Mouse (Mus musculus) neural tube, embryonic 13.5 days (tissue): ENCODE results near the gene Gm2696. TPM values are rescaled to one million over a fixed set of nuclear protein-coding genes. Genes with fewer than 3 reads are reported as not detected.

ENCODE experiments used
- ATAC-seq: fragments of 200-750 bp; cut with Nextera tagmentation; 2 replicates; pipeline ENCODE4 v1.8.0; 2017; ENCODE audit warnings: low read depth, mild to moderate bottlenecking, moderate TSS enrichment, moderate library complexity
- H3K27ac ChIP-seq: fragments of 300-500 bp; sonication (generic); replicated peaks from 2 replicates; pipeline ENCODE4 v1.5.1; 2015; ENCODE audit warnings: moderate library complexity, mild to moderate bottlenecking, inconsistent platforms
- H3K27me3 ChIP-seq: fragments of 300-500 bp; sonication (generic); 2 replicates; pipeline ENCODE4 v1.6.1; 2015; ENCODE audit warnings: mild to moderate bottlenecking, inconsistent platforms
- H3K36me3 ChIP-seq: fragments of 300-500 bp; sonication (generic); 2 replicates; pipeline ENCODE4 v1.6.1; 2015; ENCODE audit warnings: mild to moderate bottlenecking, inconsistent platforms
- H3K4me1 ChIP-seq: fragments of 300-500 bp; sonication (generic); replicated peaks from 2 replicates; pipeline ENCODE4 v1.6.1; 2015; ENCODE audit warnings: inconsistent platforms
- H3K4me2 ChIP-seq: fragments of 300-500 bp; sonication (generic); 2 replicates; pipeline ENCODE4 v1.6.1; 2015; ENCODE audit warnings: inconsistent platforms, mild to moderate bottlenecking, moderate library complexity
- H3K4me3 ChIP-seq: fragments of 300-500 bp; sonication (generic); 2 replicates; pipeline ENCODE4 v1.5.1; 2015; ENCODE audit warnings: mild to moderate bottlenecking, inconsistent platforms
- H3K9ac ChIP-seq: fragments of 300-500 bp; sonication (generic); 2 replicates; pipeline ENCODE4 v1.6.1; 2015; ENCODE audit warnings: moderate library complexity, mild to moderate bottlenecking, inconsistent platforms
- H3K9me3 ChIP-seq: fragments of 300-500 bp; sonication (generic); 2 replicates; pipeline ENCODE4 v1.6.1; 2016; ENCODE audit warnings: inconsistent platforms
- WGBS: fragments of 180-500 bp; shearing (Covaris S2); methylation state at CpG from one replicate; pipeline ENCODE4 v1.1.7; 2015; 5-methylcytosine and 5-hydroxymethylcytosine counted together
- polyA plus RNA-seq: library from polyadenylated mRNA; unstranded; fragments of >200 nt; fragmentation: Nextera tagmentation; extraction: Ambion mirVana; gene quantifications from 2 replicates; pipeline ENCODE4 v1.2.1, GENCODE M21; 2015

Gm2696 gene
- polyA plus RNA-seq, 1 experiment from 2014 or later: not detected

- H3K27me3 ChIP-seq: no peaks in the 10 kb centered on the region
- H3K4me2 ChIP-seq: no peak within 1 kb of the TSS
- peak within 1 kb of the TSS; percentile 49; the same call in 1 of the 2 replicates for H3K27ac ChIP-seq
- ATAC-seq: no peak
- no peaks in the 10 kb centered on the region for H3K36me3 ChIP-seq
- WGBS: 28% methylated on average over 8 of the region's 8 CpGs
- no peak within 1 kb of the TSS for H3K9ac ChIP-seq
- H3K9me3 ChIP-seq: no peaks in the 10 kb centered on the region
- H3K4me3 ChIP-seq: no peak within 1 kb of the TSS
- peaks cover 8% of the 10 kb centered on the region; the same call in 1 of the 2 replicates for H3K4me1 ChIP-seq
Measured at GRCm38 (mm10) chr10:77798921-77799508, 15.5 kb upstream of the Gm2696 start, which contains the start of gene Gm19668. TSS of gene Gm19668 (minus strand) at chr10:77799133.

DNA sequence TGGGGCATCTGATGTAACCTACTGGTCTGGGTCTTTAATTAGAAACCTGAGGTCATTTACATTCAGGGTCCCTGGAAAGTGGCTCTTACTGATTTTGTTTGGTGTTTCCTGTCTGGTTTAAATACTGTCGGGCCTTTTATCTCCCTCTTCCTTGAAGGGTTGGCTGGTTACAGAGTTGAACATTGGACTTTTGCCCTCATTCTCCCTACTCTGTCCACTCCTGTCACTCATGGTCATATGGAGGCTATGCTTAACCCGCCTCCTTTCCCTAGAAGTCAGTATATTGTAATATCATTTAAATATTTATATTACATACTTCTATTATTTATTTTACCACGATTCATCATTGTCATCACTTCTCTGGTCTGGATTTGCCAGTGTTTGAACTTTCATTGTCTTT is 10.4 kb upstream of the Gm2696 start:
- WGBS: 87% methylated on average over 3 of the region's 3 CpGs
- ATAC-seq: no peak
- Histone ChIP-seq H3K36me3 (no peaks in the 10 kb centered on the region), H3K9ac (no peak overlapping the region), H3K27me3 (no peaks in the 10 kb centered on the region), H3K27ac (no peak overlapping the region), H3K4me2 (no peak overlapping the region), H3K4me3 (no peak overlapping the region), H3K9me3 (no peaks in the 10 kb centered on the region), H3K4me1 (0 out of 2 replicates have a peak, but pooled peaks cover under 1% of the 10 kb centered on the region)

GRCm38 (mm10) chr10:77811743-77812142 is 2.7 kb upstream of the Gm2696 start, which contains the start of gene Gm9507:
TSS of gene Gm9507 (minus strand) at chr10:77811843.
- H3K27ac ChIP-seq: no peak within 1 kb of the TSS
- H3K4me1 ChIP-seq: no peaks in the 10 kb centered on the region
- H3K36me3 ChIP-seq: no peaks in the 10 kb centered on the region
- no peaks in the 10 kb centered on the region for H3K9me3 ChIP-seq
- ATAC-seq: no peak
- no peaks in the 10 kb centered on the region for H3K27me3 ChIP-seq
- no peak within 1 kb of the TSS for H3K4me2 ChIP-seq
- H3K9ac ChIP-seq: no peak within 1 kb of the TSS
- 71% methylated on average over 5 of the region's 5 CpGs for WGBS
- H3K4me3 ChIP-seq: no peak within 1 kb of the TSS

DNA sequence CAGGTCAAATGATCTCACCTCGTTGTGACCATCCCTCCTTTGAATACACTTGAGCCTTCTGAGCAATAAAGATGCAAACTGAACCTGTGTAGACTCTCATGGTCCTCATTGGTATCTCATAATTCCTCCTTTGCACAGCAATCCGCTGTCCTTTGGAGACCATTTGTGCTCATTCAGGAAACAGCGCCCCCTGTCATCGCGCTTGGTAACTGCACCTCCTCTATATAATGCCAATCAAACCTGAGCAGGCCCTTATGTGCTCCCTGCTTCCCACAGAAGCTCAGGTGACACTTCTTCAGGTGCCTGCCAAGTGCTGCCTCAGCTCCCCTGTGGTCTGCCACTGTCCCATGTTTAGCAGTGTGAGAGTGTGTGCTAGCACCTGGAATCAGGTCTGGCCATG is 1.0 kb downstream of the Gm2696 start:
- Histone ChIP-seq H3K27me3 (no peaks in the 10 kb centered on the region), H3K36me3 (no peaks in the 10 kb centered on the region), H3K9me3 (no peaks in the 10 kb centered on the region), H3K4me3 (no peak overlapping the region), H3K4me1 (no peaks in the 10 kb centered on the region), H3K27ac (no peak overlapping the region), H3K9ac (no peak overlapping the region), H3K4me2 (no peak overlapping the region)
- ATAC-seq: no peak
- WGBS: 36% methylated on average over 5 of the region's 5 CpGs

DNA sequence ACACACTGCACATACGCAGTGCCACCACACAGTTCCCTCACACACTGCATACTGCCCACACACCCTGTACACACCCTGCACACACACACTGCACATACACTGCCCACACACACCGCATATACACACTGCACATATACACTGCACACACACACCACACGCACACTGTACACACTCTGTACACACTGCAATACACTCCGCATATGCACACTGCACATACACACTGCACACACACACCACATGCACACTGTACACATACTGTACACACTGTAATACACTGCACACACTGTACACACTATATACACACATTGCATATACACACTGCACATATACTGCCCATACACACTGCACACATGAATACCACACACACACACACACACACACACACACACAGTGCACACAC is 4.0 kb downstream of the Gm2696 start:
- no peak overlapping the region for H3K27ac ChIP-seq
- 97% methylated on average over 4 of the region's 4 CpGs for WGBS
- no peaks in the 10 kb centered on the region for H3K4me1 ChIP-seq
- no peaks in the 10 kb centered on the region for H3K36me3 ChIP-seq
- no peak overlapping the region for H3K4me3 ChIP-seq
- no peak for ATAC-seq
- no peak overlapping the region for H3K4me2 ChIP-seq
- no peaks in the 10 kb centered on the region for H3K27me3 ChIP-seq
- H3K9me3 ChIP-seq: no peaks in the 10 kb centered on the region
- H3K9ac ChIP-seq: no peak overlapping the region

DNA sequence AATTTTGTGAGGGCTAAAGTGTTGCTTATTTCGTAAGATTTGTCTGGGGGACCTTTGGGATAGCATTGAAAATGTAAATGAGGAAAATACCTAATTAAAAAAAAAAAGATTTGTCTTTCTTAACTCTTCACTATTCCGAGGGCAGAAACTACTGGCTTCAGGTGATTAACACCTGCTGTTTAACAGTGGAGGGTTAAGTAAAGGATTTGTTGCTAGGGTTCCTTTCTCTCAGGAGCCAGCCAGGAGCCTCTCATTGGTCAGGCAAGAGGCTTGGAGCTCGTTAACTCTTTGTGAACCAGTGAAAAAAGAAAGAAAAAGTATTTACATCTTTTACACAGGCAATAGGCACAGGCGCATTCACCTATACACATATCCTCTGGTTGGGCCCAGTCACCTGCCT is 4.7 kb downstream of the Gm2696 start:
- Histone ChIP-seq H3K27ac (no peak overlapping the region), H3K9me3 (peaks cover 5% of the 10 kb centered on the region; the same call in 1 of the 2 replicates), H3K9ac (no peak overlapping the region), H3K4me3 (no peak overlapping the region), H3K27me3 (no peaks in the 10 kb centered on the region), H3K36me3 (no peaks in the 10 kb centered on the region), H3K4me1 (no peaks in the 10 kb centered on the region), H3K4me2 (no peak overlapping the region)
- 46% methylated on average over 4 of the region's 4 CpGs for WGBS
- ATAC-seq: no peak

DNA sequence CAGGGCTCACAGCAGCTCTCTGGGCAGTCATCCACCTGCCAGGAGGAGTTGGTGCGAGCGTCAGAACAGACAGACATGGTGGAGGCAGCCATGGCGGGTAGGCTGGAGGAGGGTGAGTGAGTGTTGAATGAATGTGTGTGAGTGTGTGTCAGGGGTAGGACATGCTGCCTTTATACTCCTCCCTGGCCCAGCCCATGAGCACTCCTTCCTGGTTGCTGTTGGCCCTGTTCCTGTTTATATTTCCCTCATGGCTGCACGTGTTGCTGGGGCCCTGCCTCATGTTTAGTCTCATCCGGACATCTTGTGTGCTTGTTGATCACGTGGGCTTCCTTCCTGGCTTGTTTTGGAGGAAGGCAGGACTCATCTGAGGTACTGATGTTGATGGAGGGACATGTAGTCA is 12.5 kb downstream of the Gm2696 start, which contains the start of gene Krtap10-4:
Krtap10-4 (minus strand) TSS at position 145 of the 400 bp plus-strand sequence.
- ATAC-seq: no peak
- H3K4me2 ChIP-seq: no peak within 1 kb of the TSS
- peaks cover 5% of the 10 kb centered on the region; the same call in 1 of the 2 replicates for H3K9me3 ChIP-seq
- H3K36me3 ChIP-seq: no peaks in the 10 kb centered on the region
- H3K4me3 ChIP-seq: no peak within 1 kb of the TSS
- no peak within 1 kb of the TSS for H3K9ac ChIP-seq
- WGBS: 83% methylated on average over 6 of the region's 6 CpGs
- no peaks in the 10 kb centered on the region for H3K27me3 ChIP-seq
- no peaks in the 10 kb centered on the region for H3K4me1 ChIP-seq
- H3K27ac ChIP-seq: no peak within 1 kb of the TSS

DNA sequence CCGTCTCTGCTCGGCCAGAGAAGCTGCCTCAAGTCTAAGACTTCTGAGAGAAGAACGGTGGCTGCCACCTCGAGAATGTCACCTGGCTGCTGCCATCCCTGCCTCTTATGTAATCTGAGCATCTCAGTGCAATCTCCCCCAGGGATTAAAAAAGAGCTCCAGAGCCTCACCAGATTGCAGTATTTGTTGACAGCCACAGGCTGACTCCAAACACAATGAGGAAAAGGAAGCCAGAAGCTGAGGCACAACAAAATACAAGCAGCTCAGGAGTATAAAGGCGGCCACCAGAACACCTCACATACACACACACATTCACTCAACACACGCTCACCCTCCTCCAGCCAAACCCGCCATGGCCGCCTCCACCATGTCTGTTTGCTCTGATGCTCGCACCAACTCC is 21.2 kb downstream of the Gm2696 start, which contains the start of gene Krtap10-10:
Krtap10-10 (plus strand) TSS at position 301 of the 400 bp plus-strand sequence.
- 73% methylated on average over 6 of the region's 9 CpGs for WGBS
- no peak within 1 kb of the TSS for H3K27ac ChIP-seq
- no peak within 1 kb of the TSS for H3K9ac ChIP-seq
- H3K4me3 ChIP-seq: no peak within 1 kb of the TSS
- H3K4me1 ChIP-seq: no peaks in the 10 kb centered on the region
- H3K4me2 ChIP-seq: no peak within 1 kb of the TSS
- ATAC-seq: no peak
- no peaks in the 10 kb centered on the region for H3K9me3 ChIP-seq
- no peaks in the 10 kb centered on the region for H3K36me3 ChIP-seq
- H3K27me3 ChIP-seq: no peaks in the 10 kb centered on the region

GRCm38 (mm10) chr10:77839006-77839405 is 24.5 kb downstream of the Gm2696 start:
- 83% methylated on average over 6 of the region's 6 CpGs for WGBS
- H3K36me3 ChIP-seq: no peaks in the 10 kb centered on the region
- no peaks in the 10 kb centered on the region for H3K27me3 ChIP-seq
- H3K4me2 ChIP-seq: no peak overlapping the region
- no peak overlapping the region for H3K9ac ChIP-seq
- H3K27ac ChIP-seq: no peak overlapping the region
- no peaks in the 10 kb centered on the region for H3K4me1 ChIP-seq
- peaks cover 18% of the 10 kb centered on the region for H3K9me3 ChIP-seq
- no peak for ATAC-seq
- no peak overlapping the region for H3K4me3 ChIP-seq

- H3K4me2 ChIP-seq: no peak within 1 kb of the TSS
- H3K9me3 ChIP-seq: peaks cover 24% of the 10 kb centered on the region
- ATAC-seq: no peak
- H3K27me3 ChIP-seq: no peaks in the 10 kb centered on the region
- no peak within 1 kb of the TSS for H3K9ac ChIP-seq
- no peaks in the 10 kb centered on the region for H3K36me3 ChIP-seq
- no peak within 1 kb of the TSS for H3K27ac ChIP-seq
- no peaks in the 10 kb centered on the region for H3K4me1 ChIP-seq
- WGBS: 74% methylated on average over 3 of the region's 3 CpGs
- no peak within 1 kb of the TSS for H3K4me3 ChIP-seq
Measured at GRCm38 (mm10) chr10:77846503-77846902, 32.0 kb downstream of the Gm2696 start, which contains the start of gene Gm36176. TSS of gene Gm36176 (plus strand) at chr10:77846803.

DNA sequence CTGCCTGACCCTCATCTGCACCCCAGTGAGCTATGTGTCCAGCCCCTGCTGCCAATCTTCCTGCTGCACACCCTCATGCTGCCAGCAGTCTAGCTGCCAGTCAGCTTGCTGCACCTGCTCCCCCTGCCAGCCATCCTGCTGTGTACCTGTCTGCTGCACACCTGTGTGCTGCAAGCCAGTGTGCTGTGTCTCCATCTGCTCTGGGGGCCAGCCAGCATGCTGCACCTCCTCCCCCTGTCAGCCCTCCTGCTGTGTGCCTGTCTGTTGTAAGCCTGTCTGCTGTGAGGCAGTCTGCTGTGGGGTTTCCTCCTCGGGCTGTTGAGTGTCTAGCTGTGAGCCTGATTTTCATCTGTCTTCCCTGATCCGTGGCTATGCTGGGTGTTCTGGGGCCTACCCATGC is 32.5 kb downstream of the Gm2696 start:
- Histone ChIP-seq H3K27me3 (no peaks in the 10 kb centered on the region), H3K9me3 (peaks cover 22% of the 10 kb centered on the region), H3K4me3 (no peak overlapping the region), H3K36me3 (no peaks in the 10 kb centered on the region), H3K9ac (no peak overlapping the region), H3K4me1 (no peaks in the 10 kb centered on the region), H3K4me2 (no peak overlapping the region), H3K27ac (no peak overlapping the region)
- WGBS: 26% methylated on average over 2 of the region's 2 CpGs
- ATAC-seq: no peak

GRCm38 (mm10) chr10:77847538-77847937 is 33.1 kb downstream of the Gm2696 start:
- H3K36me3 ChIP-seq: no peaks in the 10 kb centered on the region
- no peak overlapping the region for H3K4me3 ChIP-seq
- H3K27ac ChIP-seq: no peak overlapping the region
- no peak overlapping the region for H3K9ac ChIP-seq
- peaks cover 22% of the 10 kb centered on the region for H3K9me3 ChIP-seq
- H3K4me1 ChIP-seq: no peaks in the 10 kb centered on the region
- no peaks in the 10 kb centered on the region for H3K27me3 ChIP-seq
- no peak overlapping the region for H3K4me2 ChIP-seq
- 93% methylated on average over 2 of the region's 2 CpGs for WGBS
- ATAC-seq: no peak

GRCm38 (mm10) chr10:77852559-77852958 is 38.1 kb downstream of the Gm2696 start, which contains the start of gene Gm10318:
TSS of gene Gm10318 (plus strand) at chr10:77852859.
- no peaks in the 10 kb centered on the region for H3K36me3 ChIP-seq
- no peak for ATAC-seq
- no peaks in the 10 kb centered on the region for H3K9me3 ChIP-seq
- no peaks in the 10 kb centered on the region for H3K27me3 ChIP-seq
- 72% methylated on average over 9 of the region's 9 CpGs for WGBS
- no peak within 1 kb of the TSS for H3K4me2 ChIP-seq
- no peak within 1 kb of the TSS for H3K9ac ChIP-seq
- 0 out of 2 replicates have a peak, but pooled peaks cover 3% of the 10 kb centered on the region for H3K4me1 ChIP-seq
- no peak within 1 kb of the TSS for H3K4me3 ChIP-seq
- H3K27ac ChIP-seq: no peak within 1 kb of the TSS
